Comparison of ENCODE assay signal across 22 mouse cellular contexts in the genomic region with DNA sequence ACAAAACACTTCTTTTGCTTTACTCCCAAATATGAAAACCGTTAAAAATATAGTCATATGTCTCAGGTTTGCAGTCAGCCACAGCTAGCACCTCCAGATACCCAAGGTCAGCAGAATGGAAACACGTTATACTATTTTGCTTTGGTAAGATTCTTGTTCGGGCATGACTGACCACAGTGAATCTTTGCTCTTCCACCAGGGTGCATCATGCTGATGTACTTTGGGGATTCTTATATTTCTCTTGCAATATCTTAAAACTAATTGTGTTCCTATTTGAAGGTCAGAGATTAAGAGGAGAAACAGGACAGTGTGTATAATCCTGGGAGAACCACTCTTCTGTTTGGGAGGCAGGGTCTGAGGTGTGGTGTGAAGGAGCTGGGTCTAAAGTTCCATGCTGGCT.
DNase-seq lines count a peak whose midpoint lies in the region; ATAC-seq and TF ChIP-seq lines count a peak whose summit lies in the region.
"Had no signal": no experiment of that assay in that cellular context is flagged by ENCODE, and none has a peak within 500 bp of the region (broad histone marks: within the 10 kb centered on the region; RNA-seq: fewer than 3 reads in every experiment).

No protein-coding gene starts in this region.

- TF ChIP-seq EP300 in CH12.LX (IDR thresholded peaks at IDR 0.05; ENCODE audit: low read length), result no peak

- no peaks in the 10 kb centered on the region for H3K9me3 ChIP-seq in kidney, postnatal 0 days (replicated peaks; ENCODE audit: low read length)
- no peaks in the 10 kb centered on the region for H3K9me3 ChIP-seq in CH12.LX (replicated peaks; ENCODE audit: low read length)
- H3K9me3 ChIP-seq: embryonic facial prominence, embryonic 13.5 days; embryonic facial prominence, embryonic 15.5 days; forebrain, embryonic 10.5 days; forebrain, embryonic 12.5 days had no signal

- no peaks in the 10 kb centered on the region for H3K79me2 ChIP-seq in CH12.LX (replicated peaks; ENCODE audit: control insufficient read depth, extremely low read depth, insufficient read depth, poor library complexity, severe bottlenecking)

- ATAC-seq in kidney, postnatal 0 days (replicated peaks; ENCODE audit: low FRiP score, low read depth), result no peak
- ATAC-seq: CD4-positive, CD25-positive, alpha-beta regulatory T cell, adult 4 months; forebrain, embryonic 14.5 days; forebrain, embryonic 16.5 days had no signal

- dilution Hi-C loops in CH12.LX (cut with MboI; ENCODE audit: extremely low pct_ligation_motif_present, extremely low pct_unique_long_range_greater_than_20kb, low sequenced_read_pairs), result no loop called here

- TF ChIP-seq RAD21 in CH12.LX (IDR thresholded peaks at IDR 0.05; ENCODE audit: low read depth, low read length), result peak; percentile 43

- H3K4me2 ChIP-seq in kidney, postnatal 0 days (ENCODE audit: low read length), result no peak overlapping the region
- peak overlapping the region; percentile 22; the same call in 1 of the 2 replicates for H3K4me2 ChIP-seq in CH12.LX (ENCODE audit: insufficient read depth, low read depth, poor library complexity, severe bottlenecking)
- H3K4me2 ChIP-seq: embryonic facial prominence, embryonic 13.5 days; embryonic facial prominence, embryonic 15.5 days; forebrain, embryonic 12.5 days had no signal

- no peak overlapping the region for H3K27ac ChIP-seq in kidney, postnatal 0 days
- no peak overlapping the region for H3K27ac ChIP-seq in kidney, adult 2 months (ENCODE audit: insufficient read depth, low read depth, low read length)
- H3K27ac ChIP-seq in CH12.LX (ENCODE audit: insufficient read depth, low read depth), result no peak overlapping the region
- H3K27ac ChIP-seq: embryonic facial prominence, embryonic 13.5 days; embryonic facial prominence, embryonic 15.5 days; forebrain, embryonic 10.5 days; forebrain, embryonic 12.5 days had no signal

- in situ Hi-C loops in CH12.LX (cut with MboI; ENCODE audit: low pct_ligation_motif_present, low pct_unique_long_range_greater_than_20kb, low sequenced_read_pairs), result loop anchor here (25.0 kb wide), 1 partner anchor 178 kb away; no protein-coding TSS in a partner anchor

- H3K9ac ChIP-seq in kidney, postnatal 0 days (ENCODE audit: low read depth, low read length), result no peak overlapping the region
- H3K9ac ChIP-seq in CH12.LX (ENCODE audit: insufficient read depth, low read depth), result no peak overlapping the region
- H3K9ac ChIP-seq: embryonic facial prominence, embryonic 13.5 days; embryonic facial prominence, embryonic 15.5 days; forebrain, embryonic 12.5 days had no signal

- TF ChIP-seq CTCF in kidney, postnatal 0 days (IDR thresholded peaks at IDR 0.05; ENCODE audit: low read depth), result 0 out of 2 replicates have a peak, but pooled peaks have one; percentile 8
- no peak for TF ChIP-seq CTCF in kidney, adult 2 months (conservative IDR thresholded peaks at IDR 0.05; ENCODE audit: insufficient read depth, insufficient read length, low read depth, low read length)
- TF ChIP-seq CTCF in CH12.LX (conservative IDR thresholded peaks at IDR 0.05 in 1 of 2, IDR thresholded peaks at IDR 0.05 in 1 of 2; ENCODE audit: low read depth in 2 of 2, low read length in 2 of 2), result peak in 1 of 2 experiments; percentile 56; a peak in 2 of 4 replicates

- TF ChIP-seq POLR2A in kidney, adult 2 months (IDR thresholded peaks at IDR 0.05; ENCODE audit: low read depth, low read length), result no peak
- TF ChIP-seq POLR2A in CH12.LX (IDR thresholded peaks at IDR 0.05; ENCODE audit: low read depth, low read length), result no peak

- H3K36me3 ChIP-seq in kidney, postnatal 0 days (ENCODE audit: insufficient read depth, low read length), result no peaks in the 10 kb centered on the region
- no peaks in the 10 kb centered on the region for H3K36me3 ChIP-seq in kidney, adult 2 months (ENCODE audit: control insufficient read depth, insufficient read depth, low read length)
- no peaks in the 10 kb centered on the region for H3K36me3 ChIP-seq in CH12.LX (replicated peaks in 1 of 2; ENCODE audit: control insufficient read depth in 1 of 2, insufficient read depth in 1 of 2, low read length in 1 of 2)
- H3K36me3 ChIP-seq: embryonic facial prominence, embryonic 13.5 days; embryonic facial prominence, embryonic 15.5 days; forebrain, embryonic 10.5 days; forebrain, embryonic 12.5 days had no signal

- no peak for DNase-seq in kidney, postnatal 0 days (ENCODE audit: low spot score)
- no peak for DNase-seq in kidney, adult 2 months
- DNase-seq in 416B (ENCODE audit: low read depth) (peak; percentile 23), CH12.LX (ENCODE audit: extremely low read depth) (peak; percentile 22)
- DNase-seq in urinary bladder, postnatal 10 days (ENCODE audit: low spot score), result no peak
- DNase-seq: adrenal gland, adult 2 months; adrenal gland, postnatal 10 days; adrenal gland, postnatal 25 days; B cell, adult 2 months; cerebellum, adult 11-12 months; cerebellum, adult 8-10 months; cerebellum, adult 9-11 months; cerebellum, postnatal 36 days; embryo, embryonic 11 days had no signal

- WGBS in kidney, postnatal 0 days, result 75% methylated on average over 3 of the region's 3 CpGs
- 58% methylated on average over 3 of the region's 3 CpGs for WGBS in kidney, adult 2 months

- H3K27me3 ChIP-seq in kidney, postnatal 0 days (ENCODE audit: insufficient read depth, low read length), result no peaks in the 10 kb centered on the region
- no peaks in the 10 kb centered on the region; the same call in 1 of the 2 replicates for H3K27me3 ChIP-seq in kidney, adult 2 months (replicated peaks; ENCODE audit: control insufficient read depth, insufficient read depth, low read length)
- no peaks in the 10 kb centered on the region for H3K27me3 ChIP-seq in CH12.LX (replicated peaks)
- H3K27me3 ChIP-seq: embryonic facial prominence, embryonic 13.5 days; embryonic facial prominence, embryonic 15.5 days; forebrain, embryonic 12.5 days had no signal

- no peak overlapping the region for H3K4me3 ChIP-seq in kidney, postnatal 0 days (replicated peaks; ENCODE audit: low read depth, low read length)
- no peak overlapping the region for H3K4me3 ChIP-seq in kidney, adult 2 months (ENCODE audit: insufficient read depth, low read depth, low read length)
- no peak overlapping the region for H3K4me3 ChIP-seq in CH12.LX (replicated peaks in 1 of 3; ENCODE audit: low read depth in 2 of 3, low read length in 2 of 3, poor library complexity in 1 of 3)
- H3K4me3 ChIP-seq: embryonic facial prominence, embryonic 13.5 days; embryonic facial prominence, embryonic 15.5 days; erythroblast, embryonic 14.5 days; forebrain, embryonic 10.5 days; forebrain, embryonic 12.5 days had no signal

- H3K4me1 ChIP-seq in kidney, postnatal 0 days (replicated peaks; ENCODE audit: insufficient read depth, low read length), result no peaks in the 10 kb centered on the region
- H3K4me1 ChIP-seq in kidney, adult 2 months (ENCODE audit: control insufficient read depth, insufficient read depth, low read length), result no peaks in the 10 kb centered on the region
- H3K4me1 ChIP-seq in CH12.LX (ENCODE audit: control insufficient read depth in 1 of 2, insufficient read depth in 2 of 2), result peaks cover 6 to 27% of the 10 kb centered on the region in 2 experiments; a peak in 3 of 4 replicates
- H3K4me1 ChIP-seq: embryonic facial prominence, embryonic 13.5 days; embryonic facial prominence, embryonic 15.5 days; forebrain, embryonic 10.5 days; forebrain, embryonic 12.5 days had no signal

TF ChIP-seq in CH12.LX, 34 proteins besides CTCF, POLR2A, EP300 and RAD21:
- TF ChIP-seq CHD1 (IDR thresholded peaks at IDR 0.05; ENCODE audit: low read depth, low read length) (no peak), SMC3 (IDR thresholded peaks at IDR 0.05; ENCODE audit: low read depth, low read length) (peak; percentile 57)

Comparison
In these comparisons a context has a peak if more than half of its experiments do, and no peak if none do; other contexts are left out.
1. DNase-seq: peak in 416B (single experiment) and CH12.LX (single experiment); none in kidney, postnatal 0 days (single experiment), kidney, adult 2 months (single experiment) and urinary bladder, postnatal 10 days (single experiment).